Mouse (Mus musculus): ENCODE measurements at regions not wholly inside any gene's neighbourhood (a gene's known extent, or its start where the extent isn't known, plus 50 kb on each side); places are given as distances from the start of the nearest gene placed in this dataset.

GRCm38 (mm10) chr2:115095351-115095750 is 440.6 kb upstream of the Dph6 start:
- TF ChIP-seq GATA4 (IDR thresholded peaks at IDR 0.05; ENCODE audit: insufficient replicate concordance, low read length), result no peak

GRCm38 (mm10) chr2:115101501-115101900 is 446.7 kb upstream of the Dph6 start:
- TF ChIP-seq GATA4 (IDR thresholded peaks at IDR 0.05; ENCODE audit: insufficient replicate concordance, low read length), result no peak

GRCm38 (mm10) chr2:115119429-115120205 is 461.9 kb upstream of the BC052040 start:
- TF ChIP-seq GATA4 (IDR thresholded peaks at IDR 0.05; ENCODE audit: insufficient replicate concordance, low read length), result no peak

GRCm38 (mm10) chr2:115120206-115120503 is 461.4 kb upstream of the BC052040 start:
- no peak for TF ChIP-seq GATA4 (IDR thresholded peaks at IDR 0.05; ENCODE audit: insufficient replicate concordance, low read length)

DNA sequence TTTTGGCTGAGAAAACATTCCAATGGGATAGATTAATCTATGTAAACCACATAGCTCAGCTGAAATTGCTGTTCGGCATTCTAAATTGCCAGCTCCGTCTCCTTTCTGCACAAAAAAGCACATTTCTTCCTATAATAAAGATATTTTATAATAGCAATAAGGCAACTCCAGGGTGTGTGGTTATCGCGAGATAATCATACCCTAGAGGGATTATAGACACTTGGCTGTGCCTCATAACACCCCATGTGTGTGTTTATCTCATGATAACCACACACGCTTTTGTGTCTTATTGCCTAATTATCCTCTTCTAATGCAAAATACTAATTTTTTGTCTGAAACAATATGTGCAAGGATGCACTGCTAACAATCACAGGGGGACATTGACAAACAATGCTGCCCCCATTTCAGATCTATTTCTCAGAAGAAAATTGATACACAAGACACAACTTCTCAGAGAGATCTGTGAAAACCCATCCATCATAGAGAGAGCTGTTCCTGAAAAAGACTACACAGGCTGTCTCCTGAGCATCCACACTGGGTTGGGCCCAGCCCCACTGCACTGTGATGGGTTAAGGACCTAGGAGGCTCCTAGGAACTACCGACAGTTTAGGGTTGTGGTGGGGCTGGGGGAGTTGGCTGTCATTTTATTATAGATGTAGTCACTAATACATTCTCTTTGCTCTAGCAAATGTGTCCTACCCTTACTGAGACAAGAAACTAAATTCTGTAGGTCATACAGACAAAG is 454.7 kb upstream of the BC052040 start:
- no peak for TF ChIP-seq GATA4 (IDR thresholded peaks at IDR 0.05; ENCODE audit: insufficient replicate concordance, low read length)

DNA sequence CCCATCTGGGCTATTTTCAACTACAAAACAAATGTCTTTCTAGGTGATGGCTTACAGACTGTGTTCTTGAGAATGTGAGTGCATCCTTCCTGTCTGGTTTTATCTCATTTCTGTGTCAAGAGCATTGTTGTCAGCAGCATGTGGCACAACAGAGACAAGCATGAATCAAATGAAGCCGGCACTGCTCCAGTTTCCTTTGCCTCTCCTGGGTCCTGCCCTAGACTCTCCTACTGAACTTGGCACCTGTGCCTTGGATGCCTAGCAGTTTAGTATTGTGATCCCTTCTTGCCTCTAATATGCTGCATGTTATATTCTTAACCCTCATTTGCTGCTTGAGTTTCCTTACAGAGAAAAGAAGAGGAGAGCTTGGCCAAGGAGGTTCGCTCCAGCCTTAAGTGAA is 449.8 kb upstream of the BC052040 start:
- TF ChIP-seq GATA4 (IDR thresholded peaks at IDR 0.05; ENCODE audit: insufficient replicate concordance, low read length), result no peak

- TF ChIP-seq GATA4 (IDR thresholded peaks at IDR 0.05; ENCODE audit: insufficient replicate concordance, low read length), result no peak
Observed at GRCm38 (mm10) chr2:115132165-115132592, 449.3 kb upstream of the BC052040 start.

DNA sequence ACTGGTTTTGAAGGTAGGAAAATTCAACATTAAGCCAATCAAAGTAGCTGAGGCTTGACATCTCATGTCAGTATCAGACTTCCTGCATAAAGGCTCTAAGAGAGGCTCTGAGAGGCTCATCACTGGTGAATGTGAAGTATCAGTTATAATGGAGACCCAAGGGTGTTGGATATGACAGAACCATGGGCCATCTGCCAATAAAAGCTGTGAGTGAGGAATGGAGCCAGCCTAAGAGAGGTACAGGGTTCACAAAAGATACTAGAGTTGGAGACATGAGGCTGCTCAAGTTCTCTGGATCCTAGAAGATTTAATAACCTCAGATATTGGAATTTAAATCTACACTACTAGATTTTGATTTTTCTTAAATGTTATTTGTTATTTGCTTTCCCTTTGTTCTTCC is 440.1 kb upstream of the BC052040 start:
- TF ChIP-seq GATA4 (IDR thresholded peaks at IDR 0.05; ENCODE audit: insufficient replicate concordance, low read length), result no peak

GRCm38 (mm10) chr2:115172111-115172510 is 409.4 kb upstream of the BC052040 start:
- no peak for TF ChIP-seq GATA4 (IDR thresholded peaks at IDR 0.05; ENCODE audit: insufficient replicate concordance, low read length)

- no peak for TF ChIP-seq GATA4 (IDR thresholded peaks at IDR 0.05; ENCODE audit: insufficient replicate concordance, low read length)
Observed at GRCm38 (mm10) chr2:115177076-115177475, 404.4 kb upstream of the BC052040 start.

GRCm38 (mm10) chr2:115177896-115178295 is 403.6 kb upstream of the BC052040 start:
- TF ChIP-seq GATA4 (IDR thresholded peaks at IDR 0.05; ENCODE audit: insufficient replicate concordance, low read length), result no peak

GRCm38 (mm10) chr2:115211191-115211590 is 370.3 kb upstream of the BC052040 start:
- TF ChIP-seq GATA4 (IDR thresholded peaks at IDR 0.05; ENCODE audit: insufficient replicate concordance, low read length), result no peak

GRCm38 (mm10) chr2:115213181-115213970 is 368.1 kb upstream of the BC052040 start:
- no peak for TF ChIP-seq GATA4 (IDR thresholded peaks at IDR 0.05; ENCODE audit: insufficient replicate concordance, low read length)

DNA sequence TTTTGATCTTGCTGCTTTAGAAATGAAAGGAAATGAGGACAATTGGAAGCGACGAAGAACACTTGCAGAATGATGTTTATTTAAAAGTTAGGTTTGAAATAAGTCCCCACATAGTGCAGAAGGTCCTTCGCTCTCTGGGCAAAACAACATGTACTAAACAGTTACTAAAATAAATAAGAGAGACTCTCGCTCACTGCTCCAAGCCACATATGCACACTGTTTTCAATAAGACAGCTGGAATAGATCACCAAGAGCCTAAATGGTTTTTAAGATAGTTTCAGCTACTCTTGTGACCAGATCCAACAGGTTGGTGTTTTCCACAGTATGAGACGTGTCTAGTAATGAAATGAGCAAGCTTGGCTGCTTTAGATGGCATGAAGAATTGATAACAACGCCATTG is 367.2 kb upstream of the BC052040 start:
- no peak for TF ChIP-seq GATA4 (IDR thresholded peaks at IDR 0.05; ENCODE audit: insufficient replicate concordance, low read length)

GRCm38 (mm10) chr2:115230041-115230440 is 351.5 kb upstream of the BC052040 start:
- TF ChIP-seq GATA4 (IDR thresholded peaks at IDR 0.05; ENCODE audit: insufficient replicate concordance, low read length), result no peak

- no peak for TF ChIP-seq GATA4 (IDR thresholded peaks at IDR 0.05; ENCODE audit: insufficient replicate concordance, low read length)
Observed at GRCm38 (mm10) chr2:115247673-115248072, 333.8 kb upstream of the BC052040 start.
